Mouse (Mus musculus) olfactory bulb, adult 2 months (tissue): ENCODE measurements around the gene Fgfr2.

ENCODE experiments used
- CTCF ChIP-seq: fragments of 200-500 bp; IDR thresholded peaks from 2 replicates; pipeline ENCODE4 v1.5.1; 2012; ENCODE audit warnings: low read depth, mild to moderate bottlenecking, low read length, moderate library complexity; ENCODE audit not compliant: insufficient read depth
- POLR2A ChIP-seq: fragments of 200-500 bp; IDR thresholded peaks from 2 replicates; pipeline ENCODE4 v1.6.1; 2012; ENCODE audit warnings: mild to moderate bottlenecking, low read depth, low read length, moderate library complexity; ENCODE audit not compliant: insufficient read depth

- TF ChIP-seq CTCF (no peak), POLR2A (no peak)
Measured at GRCm38 (mm10) chr7:130632379-130632732, 2490.8 kb downstream of the Fgfr2 start.
